Mouse (Mus musculus) yolk sac, embryonic 10.5 days (tissue): ENCODE data around the gene Gm6871.
"Not testable (repeated sequence)": the region's sequence is repeated elsewhere in the genome, so short reads cannot be mapped to it uniquely, and the experiment has no call there.

ENCODE experiments used
- DNase-seq: peaks from one replicate; pipeline ENCODE4 v3.0.0-alpha.2; 2017; ENCODE audit warnings: low spot score

Gene Gm6871

GRCm38 (mm10) chr7:41573562-41573961 is at the start of gene Gm6871:
Gene Gm6871 (minus strand): TSS chr7:41573662.
- not testable (repeated sequence) for DNase-seq

- not testable (repeated sequence) for DNase-seq
Measured at GRCm38 (mm10) chr7:41616241-41616640, 42.8 kb upstream of the Gm6871 start.

DNA sequence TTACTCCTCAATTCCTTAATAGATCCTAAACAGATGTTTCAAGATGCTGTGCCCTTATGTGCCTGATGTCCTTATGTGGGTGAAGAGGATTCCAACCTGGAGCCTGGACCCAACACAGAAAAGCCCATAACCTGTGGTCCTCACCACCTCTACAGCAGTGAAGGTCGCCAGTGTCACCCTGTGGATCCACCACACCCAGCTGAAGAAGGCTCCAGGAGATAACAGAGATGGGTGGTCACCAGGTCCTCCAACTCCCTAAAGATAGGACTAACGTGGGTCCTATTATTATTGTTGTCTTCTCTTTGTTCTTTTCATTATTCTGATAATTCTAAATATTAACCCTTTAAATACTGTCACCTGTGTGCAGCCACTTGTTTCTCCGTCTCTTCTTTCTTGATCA is 38.2 kb upstream of the Gm6871 start:
- DNase-seq = no peak

GRCm38 (mm10) chr7:41599932-41600548 is 26.6 kb upstream of the Gm6871 start:
- DNase-seq = no peak

- peak; percentile 89 for DNase-seq
Measured at GRCm38 (mm10) chr7:41599034-41599813, 25.8 kb upstream of the Gm6871 start, which contains the start of gene 2610021A01Rik. Gene 2610021A01Rik (plus strand): TSS chr7:41599230.

GRCm38 (mm10) chr7:41598615-41599014 is 25.2 kb upstream of the Gm6871 start:
- DNase-seq = no peak

- not testable (repeated sequence) for DNase-seq
Measured at GRCm38 (mm10) chr7:41587831-41588230, 14.4 kb upstream of the Gm6871 start.

DNA sequence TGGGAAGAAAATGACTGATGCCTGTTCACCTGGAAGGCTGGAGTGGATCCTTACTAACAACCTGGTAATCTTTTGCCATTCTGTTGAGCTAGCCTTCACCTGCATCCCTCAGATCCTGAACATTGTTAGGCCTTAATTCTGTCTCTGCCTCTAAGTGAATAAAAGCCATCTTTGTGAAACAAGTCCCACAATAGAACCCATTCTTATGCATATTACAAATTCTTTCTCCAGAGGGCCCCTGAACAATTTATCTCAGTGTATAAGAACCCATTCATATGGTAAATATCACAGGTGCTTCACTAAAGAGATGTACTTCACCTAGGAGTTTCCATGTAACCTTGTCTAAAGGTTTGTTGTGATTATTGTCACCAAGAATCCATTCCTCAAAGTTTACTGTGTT is 8.6 kb upstream of the Gm6871 start:
- DNase-seq = no peak

DNA sequence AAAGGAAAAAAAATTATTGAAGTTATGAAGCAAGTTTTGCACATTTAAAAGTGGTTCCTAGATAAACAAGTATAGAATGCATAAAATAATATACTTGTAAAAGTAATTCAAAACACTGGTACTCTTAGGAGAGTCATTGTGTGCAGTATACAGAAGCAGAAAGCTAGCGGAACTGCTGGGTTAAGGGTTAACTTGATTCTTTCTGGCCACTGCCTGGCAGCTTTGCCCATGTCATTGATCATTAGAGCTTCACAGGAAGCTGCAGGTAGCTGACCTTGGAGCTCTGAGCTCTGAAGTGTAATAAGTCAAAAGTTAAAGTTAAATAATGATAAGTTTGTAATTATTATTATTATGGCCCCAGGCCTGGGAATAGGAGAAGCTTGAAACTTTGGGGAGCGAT is 4.5 kb upstream of the Gm6871 start:
- no peak for DNase-seq

GRCm38 (mm10) chr7:41560681-41561080 is 12.8 kb downstream of the Gm6871 start:
- DNase-seq = peak; percentile 37

DNA sequence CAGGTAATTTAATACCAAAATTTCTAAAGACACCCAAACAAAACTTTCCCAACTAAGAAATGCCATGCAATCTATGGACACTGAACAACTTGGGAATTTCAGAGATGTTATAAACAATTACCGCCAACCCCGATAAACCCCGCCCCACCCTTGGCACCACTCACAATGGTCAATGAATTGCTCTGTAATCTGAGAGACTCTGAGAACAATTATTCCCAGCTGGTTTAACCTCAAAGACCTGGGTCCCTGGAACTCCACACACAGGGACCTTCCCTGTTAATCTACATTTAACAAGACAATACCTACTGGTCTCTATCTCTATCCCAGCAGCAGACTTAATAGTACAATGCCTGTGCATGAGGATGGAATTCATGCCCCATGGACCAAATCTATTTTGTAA is 60.8 kb downstream of the Gm6871 start:
- no peak for DNase-seq

DNA sequence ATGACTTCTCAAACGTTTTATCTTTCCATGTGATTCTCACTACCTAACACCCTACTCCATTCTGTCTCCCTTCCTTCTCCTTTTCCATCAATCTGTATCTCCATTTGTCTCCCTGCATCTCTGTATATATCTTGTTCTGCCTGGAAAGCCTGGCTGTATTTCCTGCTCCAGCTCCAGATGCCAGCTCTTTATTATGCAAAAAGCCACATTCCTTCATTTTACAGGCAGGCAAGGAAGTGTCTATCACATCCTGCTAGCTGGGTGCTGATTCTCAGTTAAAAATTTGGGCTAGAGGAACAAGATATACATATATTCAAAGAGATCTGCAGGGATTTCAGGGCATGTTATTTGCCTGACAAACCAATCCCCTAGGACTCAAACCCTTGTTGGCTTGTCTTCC is 61.3 kb downstream of the Gm6871 start:
- no peak for DNase-seq

DNA sequence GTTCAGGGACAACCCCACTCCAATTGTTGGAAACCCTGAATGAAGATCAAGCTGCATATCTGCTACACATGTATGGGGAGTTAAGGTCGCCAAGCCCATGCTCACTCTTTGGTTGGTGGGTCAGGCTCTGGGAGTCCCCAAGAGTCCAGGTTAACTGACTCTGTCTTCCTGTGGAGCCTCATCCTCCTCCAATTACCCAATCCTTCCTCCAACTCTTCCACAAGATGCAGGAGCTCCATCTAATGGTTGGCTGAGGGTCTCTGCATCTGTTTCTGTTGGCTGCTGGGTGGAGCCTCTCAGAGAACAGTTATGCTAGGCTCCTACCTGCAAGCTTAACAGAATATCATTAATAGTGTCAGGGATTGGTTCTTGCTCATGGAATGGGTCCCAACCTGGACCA is 71.1 kb downstream of the Gm6871 start:
- no peak for DNase-seq

- peak; percentile 51 for DNase-seq
Measured at GRCm38 (mm10) chr7:41500151-41500934, 73.1 kb downstream of the Gm6871 start.

- peak; percentile 86 for DNase-seq
Measured at GRCm38 (mm10) chr7:41499389-41500049, 73.9 kb downstream of the Gm6871 start, which contains the start of the genes Gm20449 and AW146154. Gene Gm20449 (minus strand): TSS chr7:41499417. Gene AW146154 (minus strand): TSS chr7:41499890.

DNA sequence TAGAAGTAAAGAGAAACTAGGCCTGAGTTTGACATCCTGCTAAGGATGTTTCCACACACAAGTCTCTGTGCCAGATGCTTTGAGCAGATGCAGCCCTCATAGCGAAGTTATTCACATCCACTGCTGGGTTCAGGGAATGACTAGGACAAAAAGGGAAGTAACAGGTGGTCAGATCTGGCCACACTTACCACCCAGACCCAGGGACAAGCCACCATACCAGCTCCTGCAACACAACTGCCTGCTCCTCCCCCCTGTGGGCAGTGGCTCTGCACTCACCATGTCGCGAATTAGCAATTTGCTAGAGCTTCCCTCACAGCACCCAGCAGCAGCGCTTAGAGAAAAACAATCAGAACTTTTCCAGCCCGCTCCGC is 74.5 kb downstream of the Gm6871 start:
- DNase-seq = not testable (repeated sequence)

- not testable (repeated sequence) for DNase-seq
Measured at GRCm38 (mm10) chr7:41498464-41498863, 75.0 kb downstream of the Gm6871 start.

GRCm38 (mm10) chr7:41497871-41498270 is 75.6 kb downstream of the Gm6871 start:
- DNase-seq = no peak
